Mouse (Mus musculus): ENCODE results near the gene Ifi214.

- no peak for TF ChIP-seq MYOD1 (IDR thresholded peaks at IDR 0.05; ENCODE audit: control insufficient read depth in 1 of 3, insufficient read length in 2 of 3, low read depth in 2 of 3)
- no peak for TF ChIP-seq POLR2A (IDR thresholded peaks at IDR 0.05; ENCODE audit: insufficient read length, low read depth)
- TF ChIP-seq TCF3 (IDR thresholded peaks at IDR 0.05; ENCODE audit: insufficient read length, low read depth): no peak
- no peak for TF ChIP-seq E2F4 (IDR thresholded peaks at IDR 0.05; ENCODE audit: insufficient read depth)
- TF ChIP-seq MYOG (IDR thresholded peaks at IDR 0.05; ENCODE audit: control insufficient read depth in 1 of 3, insufficient read depth in 1 of 3, insufficient read length in 2 of 3, low read depth in 2 of 3): no peak
- no peak for TF ChIP-seq POLR2AphosphoS2 (IDR thresholded peaks at IDR 0.05; ENCODE audit: insufficient read length, low read depth)
- TF ChIP-seq TCF12 (IDR thresholded peaks at IDR 0.05; ENCODE audit: insufficient read depth, poor library complexity, severe bottlenecking): no peak
- no peak for TF ChIP-seq REST (IDR thresholded peaks at IDR 0.05; ENCODE audit: insufficient read depth, insufficient read length)
- no peak for TF ChIP-seq MAX (IDR thresholded peaks at IDR 0.05; ENCODE audit: low read depth)
- no peak for TF ChIP-seq USF1 (IDR thresholded peaks at IDR 0.05; ENCODE audit: low read depth)
- TF ChIP-seq SRF (IDR thresholded peaks at IDR 0.05; ENCODE audit: control insufficient read depth, insufficient read length, low read depth): no peak
- no peak for TF ChIP-seq CEBPB (IDR thresholded peaks at IDR 0.05; ENCODE audit: insufficient read depth, poor library complexity, severe bottlenecking)
These were observed 14.3 kb downstream of the Ifi214 start for GRCm38 (mm10) chr1:173521452-173521851.
